Mouse (Mus musculus) stomach, embryonic 14.5 days (tissue): Measurements from ENCODE around the gene Cd2bp2. TPM values are rescaled to one million over a fixed set of nuclear protein-coding genes. Genes with fewer than 3 reads are reported as not detected.

Experiments
- ATAC-seq: fragments of 200-750 bp; cut with Nextera tagmentation; 2 replicates; pipeline ENCODE4 v1.8.0; 2017; ENCODE audit warnings: low read depth, moderate TSS enrichment; ENCODE audit not compliant: insufficient number of reproducible peaks, insufficient read depth, low FRiP score
- H3K27ac ChIP-seq: fragments of 300-500 bp; sonication (generic); 2 replicates; pipeline ENCODE4 v1.5.1; 2014; ENCODE audit warnings: mild to moderate bottlenecking, low read length, moderate library complexity, mixed read lengths
- H3K27me3 ChIP-seq: fragments of 300-500 bp; sonication (generic); 2 replicates; pipeline ENCODE4 v1.6.1; 2014; ENCODE audit warnings: low read length, control low read depth, mixed read lengths; ENCODE audit not compliant: control insufficient read depth, insufficient read depth
- H3K36me3 ChIP-seq: fragments of 300-500 bp; sonication (generic); 2 replicates; pipeline ENCODE4 v1.6.1; 2014; ENCODE audit warnings: mild to moderate bottlenecking, control low read depth, low read length, moderate library complexity, mixed read lengths; ENCODE audit not compliant: control insufficient read depth, insufficient read depth
- H3K4me1 ChIP-seq: fragments of 300-500 bp; sonication (generic); 2 replicates; pipeline ENCODE4 v1.6.1; 2014; ENCODE audit warnings: low read length, control low read depth, mixed read lengths; ENCODE audit not compliant: control insufficient read depth, insufficient read depth
- H3K4me2 ChIP-seq: fragments of 300-500 bp; sonication (generic); replicated peaks from 2 replicates; pipeline ENCODE4 v1.6.1; 2014; ENCODE audit warnings: low read depth, low read length, control low read depth
- H3K4me3 ChIP-seq: fragments of 300-500 bp; sonication (generic); 2 replicates; pipeline ENCODE4 v1.5.1; 2014; ENCODE audit warnings: low read depth, low read length, control low read depth
- H3K9ac ChIP-seq: fragments of 300-500 bp; sonication (generic); replicated peaks from 2 replicates; pipeline ENCODE4 v1.6.1; 2014; ENCODE audit warnings: low read depth, mild to moderate bottlenecking, control low read depth, low read length, moderate library complexity, mixed read lengths
- H3K9me3 ChIP-seq: fragments of 300-500 bp; sonication (generic); 2 replicates; pipeline ENCODE4 v1.6.1; 2016; ENCODE audit warnings: low read depth, low read length, control low read depth; ENCODE audit not compliant: control insufficient read depth
- WGBS: fragments of 180-500 bp; shearing (Covaris S2); extraction: QIAGEN DNeasy Blood & Tissue Kit; methylation state at CpG from one replicate; pipeline ENCODE4 v1.1.7; 2014; 5-methylcytosine and 5-hydroxymethylcytosine counted together
- polyA plus RNA-seq: library from polyadenylated mRNA; unstranded; fragments of >200 nt; fragmentation: Nextera tagmentation; extraction: Ambion mirVana; gene quantifications from 2 replicates; pipeline ENCODE4 v1.2.1, GENCODE M21; 2014

Cd2bp2 gene
- polyA plus RNA-seq, 1 experiment from 2014 or later: 44.6 TPM

- H3K4me1 ChIP-seq: no peaks in the 10 kb centered on the region
- no peak overlapping the region for H3K4me2 ChIP-seq
- WGBS: 89% methylated on average over 12 of the region's 12 CpGs
- H3K27me3 ChIP-seq: no peaks in the 10 kb centered on the region
- no peak overlapping the region for H3K4me3 ChIP-seq
- H3K27ac ChIP-seq: no peak overlapping the region
- no peaks in the 10 kb centered on the region for H3K9me3 ChIP-seq
- no peak overlapping the region for H3K9ac ChIP-seq
- no peaks in the 10 kb centered on the region for H3K36me3 ChIP-seq
- no peak for ATAC-seq
These were observed 30.0 kb downstream of the Cd2bp2 start for GRCm38 (mm10) chr7:127165607-127166493.

GRCm38 (mm10) chr7:127164002-127164401, 31.8 kb downstream of the Cd2bp2 start:
- no peak for ATAC-seq
- no peak overlapping the region for H3K4me3 ChIP-seq
- no peak overlapping the region for H3K4me2 ChIP-seq
- no peaks in the 10 kb centered on the region for H3K36me3 ChIP-seq
- H3K27me3 ChIP-seq: no peaks in the 10 kb centered on the region
- WGBS: 81% methylated on average over 4 of the region's 4 CpGs
- no peaks in the 10 kb centered on the region for H3K9me3 ChIP-seq
- H3K27ac ChIP-seq: no peak overlapping the region
- no peaks in the 10 kb centered on the region for H3K4me1 ChIP-seq
- no peak overlapping the region for H3K9ac ChIP-seq

- 84% methylated on average over 5 of the region's 5 CpGs for WGBS
- ATAC-seq: no peak
- H3K36me3 ChIP-seq: no peaks in the 10 kb centered on the region
These were observed 33.3 kb downstream of the Cd2bp2 start for GRCm38 (mm10) chr7:127162546-127162945.

GRCm38 (mm10) chr7:127157548-127157947, 38.3 kb downstream of the Cd2bp2 start:
- 82% methylated on average over 4 of the region's 4 CpGs for WGBS
- no peaks in the 10 kb centered on the region for H3K27me3 ChIP-seq

More at GRCm38 (mm10) chr7:127162546-127162945, 33.3 kb downstream of the Cd2bp2 start:
- H3K4me3 ChIP-seq: no peak overlapping the region
- no peak overlapping the region for H3K4me2 ChIP-seq
- no peaks in the 10 kb centered on the region for H3K27me3 ChIP-seq
- H3K27ac ChIP-seq: no peak overlapping the region
- no peaks in the 10 kb centered on the region for H3K9me3 ChIP-seq
- no peak overlapping the region for H3K9ac ChIP-seq
- H3K4me1 ChIP-seq: no peaks in the 10 kb centered on the region

GRCm38 (mm10) chr7:127153477-127153876, 42.4 kb downstream of the Cd2bp2 start:
- ATAC-seq: no peak
- Histone ChIP-seq H3K4me2 (no peak overlapping the region), H3K4me3 (no peak overlapping the region), H3K9me3 (no peaks in the 10 kb centered on the region), H3K4me1 (no peaks in the 10 kb centered on the region), H3K36me3 (no peaks in the 10 kb centered on the region), H3K27me3 (no peaks in the 10 kb centered on the region), H3K27ac (no peak overlapping the region), H3K9ac (no peak overlapping the region)
- WGBS: 73% methylated on average over 3 of the region's 3 CpGs

More at GRCm38 (mm10) chr7:127157548-127157947, 38.3 kb downstream of the Cd2bp2 start:
- no peak overlapping the region for H3K4me2 ChIP-seq
- no peak overlapping the region for H3K4me3 ChIP-seq
- ATAC-seq: no peak
- no peaks in the 10 kb centered on the region for H3K4me1 ChIP-seq
- H3K9me3 ChIP-seq: no peaks in the 10 kb centered on the region
- H3K27ac ChIP-seq: no peak overlapping the region
- H3K36me3 ChIP-seq: no peaks in the 10 kb centered on the region
- H3K9ac ChIP-seq: no peak overlapping the region

- H3K4me1 ChIP-seq: no peaks in the 10 kb centered on the region
- H3K4me3 ChIP-seq: no peak overlapping the region
- no peaks in the 10 kb centered on the region for H3K27me3 ChIP-seq
- no peaks in the 10 kb centered on the region for H3K9me3 ChIP-seq
- 91% methylated on average over 6 of the region's 6 CpGs for WGBS
- no peak overlapping the region for H3K4me2 ChIP-seq
- no peaks in the 10 kb centered on the region for H3K36me3 ChIP-seq
- no peak overlapping the region for H3K27ac ChIP-seq
- H3K9ac ChIP-seq: no peak overlapping the region
- ATAC-seq: no peak
These were observed 43.4 kb downstream of the Cd2bp2 start for GRCm38 (mm10) chr7:127152464-127152863.

- Histone ChIP-seq H3K27ac (no peak overlapping the region), H3K9me3 (no peaks in the 10 kb centered on the region), H3K36me3 (no peaks in the 10 kb centered on the region), H3K4me3 (no peak overlapping the region), H3K4me1 (no peaks in the 10 kb centered on the region), H3K9ac (no peak overlapping the region), H3K27me3 (no peaks in the 10 kb centered on the region), H3K4me2 (no peak overlapping the region)
- WGBS: 49% methylated on average over 3 of the region's 3 CpGs
- no peak for ATAC-seq
These were observed 47.9 kb downstream of the Cd2bp2 start for GRCm38 (mm10) chr7:127147901-127148300.

GRCm38 (mm10) chr7:127146267-127146603, 49.6 kb downstream of the Cd2bp2 start:
- Histone ChIP-seq H3K9ac (no peak overlapping the region), H3K4me3 (no peak overlapping the region), H3K27ac (no peak overlapping the region), H3K27me3 (no peaks in the 10 kb centered on the region), H3K4me2 (no peak overlapping the region), H3K9me3 (no peaks in the 10 kb centered on the region), H3K36me3 (no peaks in the 10 kb centered on the region), H3K4me1 (no peaks in the 10 kb centered on the region)
- ATAC-seq: no peak
- 62% methylated on average over 2 of the region's 2 CpGs for WGBS
